9 mouse cellular contexts compared by ENCODE assay signal in the genomic region with DNA sequence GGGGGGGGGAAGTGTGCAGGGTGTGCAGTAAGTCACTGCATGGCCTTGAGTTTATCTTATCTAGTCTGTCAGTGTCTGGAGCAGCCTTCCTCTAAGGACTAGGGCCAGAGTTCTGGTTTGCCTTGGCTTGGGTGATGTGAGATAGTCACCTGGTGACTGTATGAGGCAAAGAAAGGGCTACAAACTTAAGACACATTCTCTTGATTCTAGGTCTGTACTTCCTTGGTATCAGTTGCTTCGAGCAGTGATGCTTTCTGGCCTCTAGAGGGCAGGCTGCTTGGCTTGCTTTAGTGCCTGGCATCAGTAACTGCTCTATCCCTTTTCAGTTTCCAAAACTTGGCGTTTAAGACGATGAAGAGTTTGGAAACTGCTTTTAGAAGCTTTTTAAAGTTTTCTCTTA. TPM values are rescaled to one million over a fixed set of nuclear protein-coding genes. Genes with fewer than 3 reads are reported as not detected.
DNase-seq lines count a peak whose midpoint lies in the region; ATAC-seq lines count a peak whose summit lies in the region.
"Had no signal": no experiment of that assay in that cellular context is flagged by ENCODE, and none has a peak within 500 bp of the region (broad histone marks: within the 10 kb centered on the region; RNA-seq: fewer than 3 reads in every experiment).

No protein-coding gene starts in this region.

- DNase-seq in hindbrain, embryonic 11.5 days (ENCODE audit: low spot score) = peak; percentile 49
- no peak for DNase-seq in hindbrain, embryonic 10.5 days (ENCODE audit: low spot score)
- DNase-seq in 416B (ENCODE audit: low read depth) = peak; percentile 86
- DNase-seq in cerebellum, postnatal 14 days = peak; percentile 66 to 70
- peak; percentile 67 for DNase-seq in kidney, postnatal 10 days
- no peak for DNase-seq in frontal cortex, postnatal 25 days (ENCODE audit: low spot score in 2 of 2)

- no peaks in the 10 kb centered on the region for H3K27me3 ChIP-seq in hindbrain, embryonic 11.5 days (ENCODE audit: control insufficient read depth, insufficient read depth, low read length)
- H3K27me3 ChIP-seq in hindbrain, embryonic 10.5 days (ENCODE audit: insufficient read depth, poor library complexity, severe bottlenecking) = no peaks in the 10 kb centered on the region
- H3K27me3 ChIP-seq in midbrain, embryonic 15.5 days (replicated peaks) = no peaks in the 10 kb centered on the region
- H3K27me3 ChIP-seq: liver, embryonic 15.5 days had no signal

- peaks cover 9% of the 10 kb centered on the region; the same call in 1 of the 2 replicates for H3K4me1 ChIP-seq in hindbrain, embryonic 11.5 days (replicated peaks; ENCODE audit: control insufficient read depth, insufficient read depth, low read length)
- peaks cover 26% of the 10 kb centered on the region for H3K4me1 ChIP-seq in hindbrain, embryonic 10.5 days (replicated peaks)
- peaks cover 61% of the 10 kb centered on the region for H3K4me1 ChIP-seq in midbrain, embryonic 15.5 days

- no peak overlapping the region for H3K9ac ChIP-seq in hindbrain, embryonic 11.5 days (ENCODE audit: low read depth, low read length)
- no peak overlapping the region for H3K9ac ChIP-seq in midbrain, embryonic 15.5 days
- H3K9ac ChIP-seq: liver, embryonic 15.5 days had no signal

- ATAC-seq in hindbrain, embryonic 11.5 days (ENCODE audit: low FRiP score) = no peak; the same call in 1 of the 2 replicates
- peak; percentile 83 for ATAC-seq in CD4-positive, CD25-positive, alpha-beta regulatory T cell, adult 4 months
- ATAC-seq in midbrain, embryonic 15.5 days (replicated peaks) = 0 out of 2 replicates have a peak, but pooled peaks have one; percentile 29

- H3K27ac ChIP-seq in hindbrain, embryonic 11.5 days (ENCODE audit: low read depth, low read length) = no peak overlapping the region
- H3K27ac ChIP-seq in hindbrain, embryonic 10.5 days = no peak overlapping the region
- H3K27ac ChIP-seq in midbrain, embryonic 15.5 days = no peak overlapping the region
- H3K27ac ChIP-seq: liver, embryonic 15.5 days had no signal

- H3K36me3 ChIP-seq in hindbrain, embryonic 11.5 days (ENCODE audit: control insufficient read depth, insufficient read depth, low read length) = no peaks in the 10 kb centered on the region
- peaks cover 98% of the 10 kb centered on the region for H3K36me3 ChIP-seq in hindbrain, embryonic 10.5 days
- H3K36me3 ChIP-seq in midbrain, embryonic 15.5 days (replicated peaks) = 0 out of 2 replicates have a peak, but pooled peaks cover 7% of the 10 kb centered on the region

- H3K4me3 ChIP-seq in hindbrain, embryonic 11.5 days (ENCODE audit: low read depth, low read length) = no peak overlapping the region
- H3K4me3 ChIP-seq in hindbrain, embryonic 10.5 days = no peak overlapping the region
- H3K4me3 ChIP-seq in midbrain, embryonic 15.5 days = no peak overlapping the region
- H3K4me3 ChIP-seq: liver, embryonic 15.5 days had no signal

- no peak overlapping the region for H3K4me2 ChIP-seq in hindbrain, embryonic 11.5 days (replicated peaks; ENCODE audit: low read depth, low read length)
- no peak overlapping the region for H3K4me2 ChIP-seq in midbrain, embryonic 15.5 days
- H3K4me2 ChIP-seq: liver, embryonic 15.5 days had no signal

- 71% methylated on average over 3 of the region's 3 CpGs for WGBS in hindbrain, embryonic 11.5 days
- WGBS in hindbrain, embryonic 10.5 days = 75% methylated on average over 3 of the region's 3 CpGs
- 65% methylated on average over 3 of the region's 3 CpGs for WGBS in midbrain, embryonic 15.5 days

- no peaks in the 10 kb centered on the region for H3K9me3 ChIP-seq in hindbrain, embryonic 11.5 days (ENCODE audit: control insufficient read depth, low read length)
- peaks cover 17% of the 10 kb centered on the region for H3K9me3 ChIP-seq in hindbrain, embryonic 10.5 days
- H3K9me3 ChIP-seq in midbrain, embryonic 15.5 days = no peaks in the 10 kb centered on the region
- H3K9me3 ChIP-seq: liver, embryonic 15.5 days had no signal

RNA-seq across cellular contexts. Expression of gene Map4k4, which starts 10.7 kb away (rescaled TPM):
- 42.3 and 68.2 TPM in 2 replicates for polyA plus RNA-seq in hindbrain, embryonic 11.5 days (2014; fragmentation: Nextera tagmentation; extraction: Ambion mirVana)
- polyA plus RNA-seq in hindbrain, embryonic 10.5 days (2016; fragmentation: Nextera tagmentation; extraction: Ambion mirVana) = 38.5 and 40.1 TPM in 2 replicates
- polyA plus RNA-seq in CD4-positive, CD25-positive, alpha-beta regulatory T cell, adult 4 months (2017; shearing (Covaris generic)) = 10 to 100 TPM; 29.5 to 30.3 TPM
- 46.5 and 55.2 TPM in 2 replicates for polyA plus RNA-seq in midbrain, embryonic 15.5 days (2015; fragmentation: Nextera tagmentation; extraction: Ambion mirVana)

Comparison
In these comparisons a context has a peak if more than half of its experiments do, and no peak if none do; other contexts are left out.
1. DNase-seq: peak in hindbrain, embryonic 11.5 days (single experiment), 416B (single experiment), cerebellum, postnatal 14 days (2 of 2) and kidney, postnatal 10 days (single experiment); none in hindbrain, embryonic 10.5 days (single experiment) and frontal cortex, postnatal 25 days (0 of 2).